ENCODE assay signal across 31 mouse cellular contexts in genomic region chr9:57233767-57234166, GRCm38 (mm10). TPM values are rescaled to one million over a fixed set of nuclear protein-coding genes. Genes with fewer than 3 reads are reported as not detected.
A peak's percentile ranks its signal among the peaks of the same experiment; 100 is the strongest.
DNase-seq lines count a peak whose midpoint lies in the region; ATAC-seq and TF ChIP-seq lines count a peak whose summit lies in the region.
"Had no signal": no experiment of that assay in that cellular context is flagged by ENCODE, and none has a peak within 500 bp of the region (broad histone marks: within the 10 kb centered on the region; RNA-seq: fewer than 3 reads in every experiment).

No protein-coding gene starts in this region.

- 88% methylated on average over 3 of the region's 3 CpGs for WGBS in hindbrain, postnatal 0 days
- WGBS in hindbrain, embryonic 12.5 days = 87% methylated on average over 3 of the region's 3 CpGs

- no peaks in the 10 kb centered on the region for H3K27me3 ChIP-seq in MEL (ENCODE audit: control insufficient read depth in 1 of 2, insufficient read depth in 2 of 2, low read length in 2 of 2)
- no peaks in the 10 kb centered on the region for H3K27me3 ChIP-seq in myocyte (ENCODE audit: control insufficient read depth, insufficient read depth, insufficient read length)
- no peaks in the 10 kb centered on the region for H3K27me3 ChIP-seq in hindbrain, postnatal 0 days (ENCODE audit: insufficient read depth, low read length)
- H3K27me3 ChIP-seq in hindbrain, embryonic 12.5 days = no peaks in the 10 kb centered on the region
- H3K27me3 ChIP-seq: embryonic facial prominence, embryonic 12.5 days; forebrain, embryonic 15.5 days; intestine, embryonic 15.5 days; kidney, embryonic 15.5 days; limb, embryonic 12.5 days; neural tube, embryonic 13.5 days had no signal

- H3K9me3 ChIP-seq in MEL (replicated peaks; ENCODE audit: insufficient read depth, low read length) = no peaks in the 10 kb centered on the region
- no peaks in the 10 kb centered on the region for H3K9me3 ChIP-seq in hindbrain, postnatal 0 days (ENCODE audit: low read length)
- H3K9me3 ChIP-seq in hindbrain, embryonic 12.5 days (replicated peaks) = no peaks in the 10 kb centered on the region
- H3K9me3 ChIP-seq: embryonic facial prominence, embryonic 12.5 days; forebrain, embryonic 15.5 days; heart, embryonic 13.5 days; intestine, embryonic 15.5 days; kidney, embryonic 15.5 days; limb, embryonic 12.5 days; liver, embryonic 12.5 days; midbrain, embryonic 10.5 days; neural tube, embryonic 13.5 days had no signal

- TF ChIP-seq RAD21 in MEL (IDR thresholded peaks at IDR 0.05; ENCODE audit: low read depth, low read length) = no peak

- ATAC-seq in megakaryocyte-erythroid progenitor cell, adult 5-6 weeks (replicated peaks; ENCODE audit: low FRiP score, low TSS enrichment, poor library complexity, severe bottlenecking) = no peak
- no peak for ATAC-seq in hindbrain, postnatal 0 days
- ATAC-seq in hindbrain, embryonic 12.5 days (ENCODE audit: low FRiP score) = no peak
- ATAC-seq: forebrain, embryonic 15.5 days; intestine, embryonic 15.5 days had no signal

- H3K4me2 ChIP-seq in myocyte (ENCODE audit: low read depth) = peak overlapping the region; percentile 7
- no peak overlapping the region for H3K4me2 ChIP-seq in hindbrain, postnatal 0 days (ENCODE audit: low read depth, low read length)
- H3K4me2 ChIP-seq in hindbrain, embryonic 12.5 days (replicated peaks) = no peak overlapping the region
- H3K4me2 ChIP-seq: embryonic facial prominence, embryonic 12.5 days; forebrain, embryonic 15.5 days; heart, embryonic 13.5 days; hindbrain, embryonic 14.5 days; intestine, embryonic 15.5 days; kidney, embryonic 15.5 days; limb, embryonic 12.5 days; liver, embryonic 12.5 days; lung, embryonic 14.5 days; neural tube, embryonic 13.5 days had no signal

- H3K9ac ChIP-seq in MEL (ENCODE audit: control insufficient read depth, low read depth, low read length, poor library complexity, severe bottlenecking) = no peak overlapping the region
- H3K9ac ChIP-seq in hindbrain, postnatal 0 days (replicated peaks; ENCODE audit: low read length) = no peak overlapping the region
- H3K9ac ChIP-seq in hindbrain, embryonic 12.5 days = no peak overlapping the region
- H3K9ac ChIP-seq: embryonic facial prominence, embryonic 12.5 days; forebrain, embryonic 15.5 days; heart, embryonic 13.5 days; hindbrain, embryonic 14.5 days; intestine, embryonic 15.5 days; kidney, embryonic 15.5 days; limb, embryonic 12.5 days; liver, embryonic 12.5 days; lung, embryonic 14.5 days; neural tube, embryonic 13.5 days had no signal

- H3K4me1 ChIP-seq in MEL (ENCODE audit: control insufficient read depth in 1 of 2, insufficient read depth in 2 of 2, low read length in 2 of 2) = peaks cover 49 to 73% of the 10 kb centered on the region in 2 experiments
- peaks cover 16% of the 10 kb centered on the region for H3K4me1 ChIP-seq in brown adipose tissue, adult 24 weeks (ENCODE audit: control insufficient read depth, insufficient read depth, insufficient read length, low read length)
- no peaks in the 10 kb centered on the region for H3K4me1 ChIP-seq in hindbrain, postnatal 0 days (ENCODE audit: insufficient read depth, low read length)
- H3K4me1 ChIP-seq in hindbrain, embryonic 12.5 days = peaks cover 3% of the 10 kb centered on the region; the same call in 1 of the 2 replicates
- H3K4me1 ChIP-seq: forebrain, embryonic 15.5 days; neural tube, embryonic 13.5 days had no signal

- H3K36me3 ChIP-seq in MEL (ENCODE audit: control insufficient read depth in 1 of 2, insufficient read depth in 2 of 2, low read length in 2 of 2) (peaks cover 0 to 68% of the 10 kb centered on the region in 2 experiments; a peak in 2 of 4 replicates), myocyte (ENCODE audit: control insufficient read depth, insufficient read depth) (no peaks in the 10 kb centered on the region)
- H3K36me3 ChIP-seq in hindbrain, postnatal 0 days (ENCODE audit: insufficient read depth, low read length) = no peaks in the 10 kb centered on the region
- H3K36me3 ChIP-seq in hindbrain, embryonic 12.5 days = no peaks in the 10 kb centered on the region
- H3K36me3 ChIP-seq: embryonic facial prominence, embryonic 12.5 days; forebrain, embryonic 15.5 days; heart, embryonic 13.5 days; intestine, embryonic 15.5 days; kidney, embryonic 15.5 days; limb, embryonic 12.5 days; liver, embryonic 12.5 days; midbrain, embryonic 10.5 days; neural tube, embryonic 13.5 days had no signal

- H3K27ac ChIP-seq in MEL (ENCODE audit: control insufficient read depth, low read depth, low read length) = peak overlapping the region; percentile 76
- H3K27ac ChIP-seq in brown adipose tissue, adult 24 weeks (replicated peaks; ENCODE audit: low read depth, low read length) = peak overlapping the region; percentile 25
- H3K27ac ChIP-seq in hindbrain, postnatal 0 days = no peak overlapping the region
- no peak overlapping the region for H3K27ac ChIP-seq in hindbrain, embryonic 12.5 days
- H3K27ac ChIP-seq: embryonic facial prominence, embryonic 12.5 days; forebrain, embryonic 15.5 days; heart, embryonic 13.5 days; hindbrain, embryonic 14.5 days; intestine, embryonic 15.5 days; kidney, embryonic 15.5 days; limb, embryonic 12.5 days; liver, embryonic 12.5 days; midbrain, embryonic 10.5 days; neural tube, embryonic 13.5 days had no signal

- H3K79me2 ChIP-seq in MEL (ENCODE audit: control insufficient read depth, insufficient read depth, low read length, poor library complexity) (no peaks in the 10 kb centered on the region), myocyte (ENCODE audit: control insufficient read depth, insufficient read depth) (no peaks in the 10 kb centered on the region)

- H3K4me3 ChIP-seq in MEL (ENCODE audit: control insufficient read depth in 1 of 2, insufficient read depth in 1 of 2, low read depth in 2 of 2, low read length in 2 of 2) = no peak overlapping the region
- no peak overlapping the region for H3K4me3 ChIP-seq in brown adipose tissue, adult 24 weeks (ENCODE audit: insufficient read depth, low read depth, low read length)
- no peak overlapping the region for H3K4me3 ChIP-seq in myocyte
- H3K4me3 ChIP-seq in hindbrain, postnatal 0 days (ENCODE audit: low read length) = no peak overlapping the region
- H3K4me3 ChIP-seq in hindbrain, embryonic 12.5 days = no peak overlapping the region
- H3K4me3 ChIP-seq: embryonic facial prominence, embryonic 12.5 days; forebrain, embryonic 15.5 days; heart, embryonic 13.5 days; intestine, embryonic 15.5 days; kidney, embryonic 15.5 days; limb, embryonic 12.5 days; liver, embryonic 12.5 days; midbrain, embryonic 10.5 days; neural tube, embryonic 13.5 days had no signal

- no peak for TF ChIP-seq EP300 in MEL (IDR thresholded peaks at IDR 0.05; ENCODE audit: low read depth in 1 of 2, low read length in 2 of 2)

- no peak for TF ChIP-seq CTCF in MEL (IDR thresholded peaks at IDR 0.05 in 2 of 3, conservative IDR thresholded peaks at IDR 0.05 in 1 of 3; ENCODE audit: control insufficient read depth in 1 of 3, insufficient read depth in 1 of 3, low read depth in 2 of 3, low read length in 3 of 3, poor library complexity in 1 of 3, severe bottlenecking in 1 of 3)
- TF ChIP-seq CTCF in hindbrain, postnatal 0 days (IDR thresholded peaks at IDR 0.05; ENCODE audit: low read depth) = no peak

- TF ChIP-seq POLR2A in MEL (IDR thresholded peaks at IDR 0.05; ENCODE audit: control insufficient read depth in 1 of 2, insufficient read depth in 1 of 2, low read depth in 1 of 2, low read length in 2 of 2, poor library complexity in 1 of 2) (no peak), myocyte (IDR thresholded peaks at IDR 0.05; ENCODE audit: insufficient read length, low read depth) (no peak)

- H3ac ChIP-seq in myocyte (ENCODE audit: control insufficient read depth, insufficient read length) = no peak overlapping the region

- DNase-seq in heart, adult 8-10 months (ENCODE audit: low spot score) = peak; percentile 30
- no peak for DNase-seq in heart, adult 18-20 months
- DNase-seq in MEL (ENCODE audit: low read depth, low spot score) = no peak
- no peak for DNase-seq in hindbrain, postnatal 0 days (ENCODE audit: low spot score)
- DNase-seq: adrenal gland, postnatal 36 days; B cell, adult 2 months; cerebellum, adult 9-11 months; gastrocnemius, postnatal 36 days; lung, embryonic 14.5 days; right cerebral cortex, postnatal 14 days; spleen, adult 18-20 months; thymus, postnatal 36 days had no signal

TF ChIP-seq in MEL, 35 proteins besides CTCF, POLR2A, EP300 and RAD21 (continues in another document):
- no peak for TF ChIP-seq CHD2 (IDR thresholded peaks at IDR 0.05; ENCODE audit: low read length)

TF ChIP-seq in myocyte, 11 proteins besides CTCF, POLR2A, EP300 and RAD21 (continues in another document):
- TF ChIP-seq CEBPB (IDR thresholded peaks at IDR 0.05; ENCODE audit: insufficient read depth, poor library complexity, severe bottlenecking) = peak; percentile 62

RNA-seq across cellular contexts. Expression of gene Trcg1, which starts 2.6 kb away (rescaled TPM):
- total RNA-seq in heart, adult 8-10 months (2022) = not detected
- total RNA-seq in heart, adult 18-20 months (2021) = not detected
- not detected in 2 replicates for total RNA-seq in MEL (2012; rRNA removed)
- polyA plus RNA-seq in MEL (2012; ENCODE audit: insufficient read depth in 1 of 2, insufficient read length in 2 of 2, low read depth in 1 of 2, low replicate concordance in 2 of 2, missing spikeins in 1 of 2) = not detected
- not detected in 2 replicates for polyA plus RNA-seq in brown adipose tissue, adult 24 weeks (2012; ENCODE audit: insufficient read depth, insufficient read length, missing spikeins)
- polyA plus RNA-seq in myocyte (2012; fragmentation: generic; extraction: Trizol) = not detected
- not detected in 2 replicates for total RNA-seq in megakaryocyte-erythroid progenitor cell, adult 5-6 weeks (2014; fragmentation: Nextera tagmentation)
- not detected in 2 replicates for total RNA-seq in megakaryocyte-erythroid progenitor cell, adult 5-6 weeks (2017)
- not detected in 2 replicates for total RNA-seq in hindbrain, postnatal 0 days (2014; rRNA removed)
- polyA plus RNA-seq in hindbrain, postnatal 0 days (2015; fragmentation: Nextera tagmentation; extraction: Ambion mirVana) = not detected in 2 replicates
- polyA plus RNA-seq in hindbrain, embryonic 12.5 days (2016; fragmentation: Nextera tagmentation; extraction: Ambion mirVana) = not detected in 2 replicates
- total RNA-seq: adrenal gland, postnatal 36 days; gastrocnemius, postnatal 36 days; heart, postnatal 25 days; layer of hippocampus, postnatal 10 days; left cerebral cortex, postnatal 10 days had no signal
- polyA plus RNA-seq: cortical plate, adult 2 months; embryonic facial prominence, embryonic 12.5 days; forebrain, embryonic 15.5 days; hindbrain, embryonic 14.5 days; intestine, embryonic 15.5 days; kidney, embryonic 15.5 days; large intestine, adult 2 months; limb, embryonic 12.5 days; liver, embryonic 12.5 days; lung, embryonic 14.5 days; midbrain, embryonic 10.5 days; neural tube, embryonic 13.5 days had no signal

RNA-seq across cellular contexts. Expression of gene 1700017B05Rik, which starts 28.6 kb away (rescaled TPM):
- 10 to 100 TPM in 2 of 4 experiments, 1 to 10 TPM in 2; 7.9 to 10.7 (median 9.4) TPM for total RNA-seq in heart, adult 8-10 months (2022)
- 10 to 100 TPM in 1 of 2 experiments, 1 to 10 TPM in 1; 8.9 to 11.5 TPM for total RNA-seq in heart, adult 18-20 months (2021)
- 52.7 and 55.7 TPM in 2 replicates for total RNA-seq in MEL (2012; rRNA removed)
- polyA plus RNA-seq in MEL (2012; ENCODE audit: insufficient read depth in 1 of 2, insufficient read length in 2 of 2, low read depth in 1 of 2, low replicate concordance in 2 of 2, missing spikeins in 1 of 2) = 10 to 100 TPM in 1 of 2 experiments, not detected in 1; 76.5 TPM
- polyA plus RNA-seq in brown adipose tissue, adult 24 weeks (2012; ENCODE audit: insufficient read depth, insufficient read length, missing spikeins) = 6.0 and 7.2 TPM in 2 replicates
- 30.3 TPM for polyA plus RNA-seq in myocyte (2012; fragmentation: generic; extraction: Trizol)
- total RNA-seq in megakaryocyte-erythroid progenitor cell, adult 5-6 weeks (2014; fragmentation: Nextera tagmentation) = 81.6 and 83.6 TPM in 2 replicates
- total RNA-seq in megakaryocyte-erythroid progenitor cell, adult 5-6 weeks (2017) = 13.8 and 33.3 TPM in 2 replicates
- total RNA-seq in hindbrain, postnatal 0 days (2014; rRNA removed) = 10.6 and 14.7 TPM in 2 replicates
- 5.2 and 5.3 TPM in 2 replicates for polyA plus RNA-seq in hindbrain, postnatal 0 days (2015; fragmentation: Nextera tagmentation; extraction: Ambion mirVana)
- polyA plus RNA-seq in hindbrain, embryonic 12.5 days (2016; fragmentation: Nextera tagmentation; extraction: Ambion mirVana) = 8.1 TPM in 2 replicates

Comparison
In these comparisons a context has a peak if more than half of its experiments do, and no peak if none do; other contexts are left out.
1. H3K27ac ChIP-seq: peak in MEL (single experiment) and brown adipose tissue, adult 24 weeks (single experiment); none in hindbrain, postnatal 0 days (single experiment) and hindbrain, embryonic 12.5 days (single experiment).